Mouse (Mus musculus) kidney, adult 2 months (tissue): ENCODE data around the gene Rpl6.

ENCODE experiments used
- CTCF ChIP-seq: fragments of 200-500 bp; conservative IDR thresholded peaks from 2 replicates; pipeline ENCODE4 v1.5.1; 2011; ENCODE audit warnings: low read depth, mild to moderate bottlenecking, control low read depth, low read length, moderate library complexity, mixed read lengths; ENCODE audit not compliant: insufficient read depth, insufficient read length
- POLR2A ChIP-seq: fragments of 200-500 bp; IDR thresholded peaks from one replicate; pipeline ENCODE4 v1.6.1; 2011; ENCODE audit warnings: low read depth, low read length, control low read depth

- TF ChIP-seq CTCF = no peak
- TF ChIP-seq POLR2A = no peak
Observed at GRCm38 (mm10) chr5:121172835-121173234, 31.4 kb upstream of the Rpl6 start.
